Mouse (Mus musculus) forebrain, embryonic 16.5 days (tissue): Measurements from ENCODE around the gene 4931428F04Rik. TPM values are rescaled to one million over a fixed set of nuclear protein-coding genes. Genes with fewer than 3 reads are reported as not detected.

Experiments used
- ATAC-seq: fragments of 200-750 bp; cut with Nextera tagmentation; 2 replicates; pipeline ENCODE4 v1.8.0; 2017; ENCODE audit warnings: mild to moderate bottlenecking, moderate library complexity
- H3K27ac ChIP-seq: fragments of 300-500 bp; sonication (generic); 2 replicates; pipeline ENCODE4 v1.5.1; 2014; ENCODE audit warnings: low read length, control low read depth
- H3K27me3 ChIP-seq: fragments of 300-500 bp; sonication (generic); replicated peaks from 2 replicates; pipeline ENCODE4 v1.6.1; 2014; ENCODE audit warnings: low read length; ENCODE audit not compliant: control insufficient read depth, insufficient read depth
- H3K36me3 ChIP-seq: fragments of 300-500 bp; sonication (generic); 2 replicates; pipeline ENCODE4 v1.6.1; 2014; ENCODE audit not compliant: control insufficient read depth, insufficient read depth
- H3K4me1 ChIP-seq: fragments of 300-500 bp; sonication (generic); replicated peaks from 2 replicates; pipeline ENCODE4 v1.6.1; 2014; ENCODE audit warnings: low read length; ENCODE audit not compliant: control insufficient read depth, insufficient read depth
- H3K4me2 ChIP-seq: fragments of 300-500 bp; sonication (generic); 2 replicates; pipeline ENCODE4 v1.6.1; 2014; ENCODE audit warnings: mild to moderate bottlenecking, low read length, control low read depth
- H3K4me3 ChIP-seq: fragments of 300-500 bp; sonication (generic); replicated peaks from 2 replicates; pipeline ENCODE4 v1.5.1; 2014; ENCODE audit warnings: mild to moderate bottlenecking, low read length, control low read depth
- H3K9ac ChIP-seq: fragments of 300-500 bp; sonication (generic); replicated peaks from 2 replicates; pipeline ENCODE4 v1.6.1; 2014; ENCODE audit warnings: low read depth, low read length, control low read depth
- H3K9me3 ChIP-seq: fragments of 300-500 bp; sonication (generic); 2 replicates; pipeline ENCODE4 v1.6.1; 2016; ENCODE audit warnings: low read length; ENCODE audit not compliant: control insufficient read depth
- WGBS: fragments of 180-500 bp; shearing (Covaris S2); extraction: QIAGEN DNeasy Blood & Tissue Kit; methylation state at CpG from one replicate; pipeline ENCODE4 v1.1.7; 2014; 5-methylcytosine and 5-hydroxymethylcytosine counted together
- polyA plus RNA-seq: library from polyadenylated mRNA; unstranded; fragments of >200 nt; fragmentation: Nextera tagmentation; extraction: Ambion mirVana; gene quantifications from 2 replicates; pipeline ENCODE4 v1.2.1, GENCODE M21; 2015

Gene 4931428F04Rik
- polyA plus RNA-seq, 1 experiment from 2014 or later: 125 TPM

DNA sequence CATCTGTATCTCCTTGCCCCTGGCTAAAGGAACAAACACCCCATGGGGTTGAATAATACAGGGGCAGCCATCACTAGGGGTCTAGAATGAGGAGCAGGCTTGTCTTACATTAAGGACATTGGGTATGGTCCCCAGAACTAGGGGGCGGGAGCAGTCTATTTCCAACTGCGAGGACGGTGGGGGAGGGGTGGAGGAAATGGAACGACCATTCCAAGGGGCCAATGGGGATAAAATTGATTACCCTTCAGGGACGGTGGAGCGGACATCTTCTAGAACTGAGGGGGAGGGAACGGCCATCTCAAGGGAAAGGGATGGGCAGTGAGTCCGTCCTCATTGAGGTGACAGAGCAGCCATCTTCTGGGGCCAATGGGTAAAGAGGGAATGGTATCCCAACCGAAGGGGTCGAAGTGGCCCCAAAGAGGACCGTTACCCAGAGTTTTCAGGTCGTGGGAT is 36.0 kb upstream of the 4931428F04Rik start:
- Histone ChIP-seq H3K36me3 (peaks cover 15% of the 10 kb centered on the region), H3K4me3 (peak overlapping the region; percentile 91), H3K27ac (peak overlapping the region; percentile 63; the same call in 1 of the 2 replicates), H3K4me1 (peaks cover 21% of the 10 kb centered on the region), H3K9me3 (no peaks in the 10 kb centered on the region), H3K27me3 (no peaks in the 10 kb centered on the region), H3K4me2 (peak overlapping the region; percentile 76), H3K9ac (peak overlapping the region; percentile 93)
- no peak; the same call in none of the 2 replicates for ATAC-seq
- WGBS: 1% methylated on average over 12 of the region's 12 CpGs

DNA sequence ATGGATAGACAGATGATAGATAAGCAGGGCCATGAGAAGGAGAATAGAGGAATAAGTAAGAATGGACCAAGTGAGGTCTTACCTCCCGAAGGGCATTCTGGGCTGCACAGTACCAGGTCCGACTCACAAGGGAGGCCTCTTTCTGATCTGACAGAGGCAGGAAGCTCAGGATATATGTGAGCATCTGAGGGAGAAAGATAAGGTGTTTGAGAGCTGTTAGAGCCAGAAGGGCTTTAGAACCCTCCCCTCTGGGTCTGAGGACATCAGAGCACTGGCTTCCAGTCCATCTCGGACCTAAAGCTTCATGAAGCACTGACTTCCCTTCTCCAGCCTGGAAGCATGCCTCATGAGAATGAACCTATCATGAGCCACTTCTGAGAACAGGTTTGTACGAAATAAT is 33.5 kb upstream of the 4931428F04Rik start:
- no peak for ATAC-seq

DNA sequence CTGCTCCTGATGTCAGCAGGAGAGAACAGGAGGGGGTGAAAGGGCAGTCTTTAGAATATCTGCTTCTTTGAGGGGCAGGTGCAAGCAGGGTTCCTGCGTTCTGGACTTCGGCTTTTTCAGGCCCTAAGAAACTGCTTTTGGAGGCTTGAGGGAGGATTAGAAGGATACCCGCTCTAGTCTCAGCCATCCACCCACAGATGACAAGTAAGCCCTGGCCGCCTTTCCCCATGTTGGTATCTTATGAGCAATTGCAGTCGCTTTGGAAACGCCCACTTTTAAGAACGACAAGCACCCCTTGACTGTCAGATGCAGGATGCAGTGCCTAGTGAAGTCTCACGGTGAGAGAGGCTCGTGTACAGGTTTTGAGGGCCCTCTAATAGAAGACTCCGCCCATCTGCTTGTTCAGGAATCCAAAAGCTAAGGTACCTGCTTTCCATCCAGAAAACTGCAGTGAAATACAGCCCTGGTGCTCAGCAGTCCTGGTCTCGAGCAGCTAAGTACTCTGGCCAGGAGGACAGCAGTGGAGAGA is 29.1 kb upstream of the 4931428F04Rik start:
- no peaks in the 10 kb centered on the region for H3K9me3 ChIP-seq
- no peak overlapping the region for H3K9ac ChIP-seq
- peaks cover 8% of the 10 kb centered on the region; the same call in 1 of the 2 replicates for H3K36me3 ChIP-seq
- 84% methylated on average over 11 of the region's 11 CpGs for WGBS
- no peak for ATAC-seq
- H3K4me2 ChIP-seq: no peak overlapping the region
- H3K4me1 ChIP-seq: no peaks in the 10 kb centered on the region
- H3K27ac ChIP-seq: no peak overlapping the region
- no peaks in the 10 kb centered on the region for H3K27me3 ChIP-seq
- no peak overlapping the region for H3K4me3 ChIP-seq

More for the DNA sequence above, 33.5 kb upstream of the 4931428F04Rik start:
- Histone ChIP-seq H3K4me3 (no peak overlapping the region), H3K36me3 (peaks cover 4% of the 10 kb centered on the region; the same call in 1 of the 2 replicates), H3K9ac (no peak overlapping the region), H3K9me3 (no peaks in the 10 kb centered on the region), H3K27ac (no peak overlapping the region), H3K4me1 (peaks cover 21% of the 10 kb centered on the region), H3K4me2 (no peak overlapping the region), H3K27me3 (no peaks in the 10 kb centered on the region)
- WGBS: 87% methylated on average over 4 of the region's 4 CpGs

DNA sequence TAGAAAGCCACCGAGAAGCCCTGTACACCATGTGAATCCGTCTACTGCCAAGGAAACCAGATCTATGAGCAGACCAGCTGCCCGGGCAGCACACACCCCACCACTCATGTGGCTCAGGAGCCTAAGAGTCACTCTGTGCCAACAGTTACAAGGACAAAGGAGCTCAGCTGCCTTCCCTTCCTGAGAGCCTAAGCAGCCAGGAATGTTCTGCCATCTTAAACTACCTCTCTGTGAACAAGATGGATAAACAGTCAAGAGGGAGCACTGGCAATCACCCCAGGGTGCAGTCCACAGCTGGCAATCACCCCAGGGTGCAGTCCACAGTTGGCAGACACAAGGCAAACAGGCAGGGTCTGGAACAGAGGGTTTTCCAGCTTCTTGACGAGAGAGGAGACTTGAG is 28.3 kb upstream of the 4931428F04Rik start:
- Histone ChIP-seq H3K9me3 (no peaks in the 10 kb centered on the region), H3K4me2 (no peak overlapping the region), H3K4me1 (no peaks in the 10 kb centered on the region), H3K4me3 (no peak overlapping the region), H3K27ac (no peak overlapping the region), H3K27me3 (no peaks in the 10 kb centered on the region), H3K36me3 (peaks cover 8% of the 10 kb centered on the region; the same call in 1 of the 2 replicates), H3K9ac (no peak overlapping the region)
- no peak for ATAC-seq
- WGBS: 91% methylated on average over 4 of the region's 4 CpGs

DNA sequence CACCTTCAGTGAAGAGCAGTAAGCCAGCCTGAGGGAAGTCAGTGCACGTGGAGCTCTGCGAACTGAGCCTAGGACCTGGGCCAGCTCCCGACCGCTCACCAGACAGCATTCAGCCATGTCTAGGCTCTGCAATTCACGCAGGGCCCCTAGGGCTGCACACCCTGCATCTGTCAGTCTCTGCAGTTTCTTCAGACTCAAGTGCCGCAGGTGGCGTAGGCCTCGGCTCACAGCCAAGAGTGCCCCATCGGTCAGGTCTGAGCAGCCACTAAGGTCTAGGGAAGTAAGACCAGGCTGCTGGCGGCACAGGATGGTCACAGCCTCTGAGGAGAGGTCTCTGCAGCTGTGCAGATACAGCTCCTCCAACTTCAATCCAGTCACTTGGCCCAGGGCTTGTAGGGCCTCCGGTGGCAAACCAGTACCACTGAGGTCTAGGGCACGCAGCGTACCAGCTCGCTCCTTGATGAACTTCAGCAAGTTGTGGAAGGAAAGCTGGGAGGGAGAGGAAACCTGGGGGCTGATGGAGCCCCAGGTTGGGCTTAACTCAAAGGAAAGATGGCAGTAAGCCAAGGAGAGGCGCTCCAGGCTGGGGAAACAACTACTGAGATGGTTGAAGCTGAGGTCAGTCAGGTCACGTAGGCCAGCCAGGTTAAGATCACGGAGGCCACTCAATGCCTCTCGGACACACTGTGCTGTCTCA is 25.6 kb upstream of the 4931428F04Rik start:
- peaks cover 11% of the 10 kb centered on the region; the same call in 1 of the 2 replicates for H3K36me3 ChIP-seq
- no peak overlapping the region for H3K9ac ChIP-seq
- no peaks in the 10 kb centered on the region for H3K9me3 ChIP-seq
- no peak overlapping the region for H3K27ac ChIP-seq
- H3K27me3 ChIP-seq: no peaks in the 10 kb centered on the region
- ATAC-seq: no peak
- H3K4me3 ChIP-seq: no peak overlapping the region
- WGBS: 93% methylated on average over 18 of the region's 18 CpGs
- no peaks in the 10 kb centered on the region for H3K4me1 ChIP-seq
- H3K4me2 ChIP-seq: no peak overlapping the region

DNA sequence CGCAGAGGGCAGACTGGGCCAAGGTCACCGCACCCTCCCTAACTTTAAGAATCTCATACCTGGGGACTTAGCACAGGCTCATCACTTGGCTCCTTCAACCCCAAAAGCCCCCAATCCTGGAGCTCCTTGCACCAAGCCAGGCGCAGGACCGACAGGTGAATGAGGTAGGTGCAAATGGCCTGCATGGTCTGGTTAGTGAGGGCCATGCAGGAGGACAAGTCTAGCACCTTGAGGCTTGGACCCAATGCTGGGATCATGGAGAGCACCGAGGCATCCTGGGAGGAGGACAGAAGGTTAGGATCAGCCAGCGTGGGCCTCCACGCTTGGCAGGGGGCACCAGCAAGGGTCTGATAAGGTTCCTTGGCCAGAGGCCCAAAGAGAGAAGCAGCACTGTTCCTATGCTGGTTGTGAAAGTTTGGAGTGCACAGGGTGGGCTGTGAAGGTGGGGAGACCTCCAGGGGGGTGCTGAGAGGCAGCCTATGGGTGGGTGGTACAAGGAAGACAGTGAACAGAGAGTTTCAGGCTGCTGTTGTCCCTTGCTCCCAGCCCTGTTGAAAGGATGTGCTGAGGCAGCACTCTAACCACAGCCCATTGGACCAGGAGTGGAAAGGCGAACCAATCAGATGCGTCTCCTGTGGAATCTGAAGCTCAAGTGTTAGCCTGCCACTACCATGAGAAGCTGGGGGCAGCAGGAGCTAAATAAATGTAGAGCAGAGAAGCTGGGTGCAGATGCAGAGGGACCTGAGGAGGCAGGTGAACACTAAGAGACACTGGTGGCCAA is 24.1 kb upstream of the 4931428F04Rik start:
- no peaks in the 10 kb centered on the region for H3K9me3 ChIP-seq
- no peaks in the 10 kb centered on the region for H3K4me1 ChIP-seq
- no peak overlapping the region for H3K4me2 ChIP-seq
- no peak for ATAC-seq
- no peaks in the 10 kb centered on the region for H3K27me3 ChIP-seq
- 79% methylated on average over 9 of the region's 9 CpGs for WGBS
- no peak overlapping the region for H3K4me3 ChIP-seq
- peaks cover 8% of the 10 kb centered on the region; the same call in 1 of the 2 replicates for H3K36me3 ChIP-seq
- H3K27ac ChIP-seq: no peak overlapping the region
- no peak overlapping the region for H3K9ac ChIP-seq

DNA sequence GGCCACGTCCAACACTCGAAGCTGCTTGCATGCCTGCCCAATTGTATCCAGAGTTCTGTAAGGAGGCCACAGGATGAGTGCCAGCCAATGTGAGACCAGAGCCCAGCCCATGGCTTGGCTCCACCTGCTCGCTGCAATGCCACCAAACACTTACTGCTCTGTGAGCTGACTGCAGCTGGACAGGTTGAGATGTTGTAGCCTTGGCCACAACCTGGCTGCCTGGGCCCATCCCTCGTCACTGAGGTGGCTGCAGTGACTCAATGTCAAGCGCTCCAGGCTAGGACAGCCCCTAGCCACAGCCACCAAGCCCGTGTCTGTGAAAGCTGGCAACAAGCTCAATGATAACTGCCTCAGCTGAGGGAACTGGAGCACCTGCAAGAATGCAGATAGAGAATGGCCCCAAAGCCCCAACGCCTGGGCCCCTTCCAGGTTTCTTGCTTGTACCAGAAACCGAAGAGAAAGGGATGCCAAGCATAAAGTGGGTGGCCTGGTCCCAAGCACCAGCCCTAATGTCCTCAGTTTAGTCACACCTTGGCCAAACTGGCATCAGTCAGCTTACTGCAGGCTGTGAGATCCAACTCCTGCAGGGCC is 23.3 kb upstream of the 4931428F04Rik start:
- H3K4me1 ChIP-seq: no peaks in the 10 kb centered on the region
- H3K4me3 ChIP-seq: no peak overlapping the region
- 92% methylated on average over 8 of the region's 8 CpGs for WGBS
- no peaks in the 10 kb centered on the region for H3K9me3 ChIP-seq
- ATAC-seq: no peak
- H3K4me2 ChIP-seq: no peak overlapping the region
- H3K36me3 ChIP-seq: peaks cover 10% of the 10 kb centered on the region; the same call in 1 of the 2 replicates
- H3K9ac ChIP-seq: no peak overlapping the region
- no peaks in the 10 kb centered on the region for H3K27me3 ChIP-seq
- H3K27ac ChIP-seq: no peak overlapping the region

DNA sequence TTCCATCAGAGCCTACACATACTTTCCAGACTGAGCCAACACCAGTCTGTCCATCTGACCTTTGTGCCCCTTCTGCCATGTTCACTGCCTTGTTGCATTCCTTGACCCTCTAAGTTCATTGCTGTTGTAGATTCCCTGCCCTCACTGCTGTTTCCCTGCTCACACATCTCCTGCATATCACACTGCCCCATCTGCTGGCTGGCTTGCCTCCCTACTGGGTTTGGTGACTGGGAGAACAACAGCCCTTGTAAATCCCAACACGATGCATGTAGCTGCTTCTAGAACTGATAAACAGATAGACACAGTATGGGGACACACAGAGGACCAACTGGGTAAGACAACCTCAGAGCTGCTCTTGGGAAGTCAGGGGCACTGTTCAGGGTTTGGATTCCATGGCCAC is 22.1 kb upstream of the 4931428F04Rik start:
- no peak overlapping the region for H3K27ac ChIP-seq
- WGBS: 100% methylated on average over 1 of the region's 1 CpGs
- no peak overlapping the region for H3K9ac ChIP-seq
- no peak overlapping the region for H3K4me2 ChIP-seq
- no peaks in the 10 kb centered on the region for H3K9me3 ChIP-seq
- no peak for ATAC-seq
- H3K4me3 ChIP-seq: no peak overlapping the region
- H3K36me3 ChIP-seq: peaks cover 14% of the 10 kb centered on the region
- H3K4me1 ChIP-seq: no peaks in the 10 kb centered on the region
- H3K27me3 ChIP-seq: no peaks in the 10 kb centered on the region

DNA sequence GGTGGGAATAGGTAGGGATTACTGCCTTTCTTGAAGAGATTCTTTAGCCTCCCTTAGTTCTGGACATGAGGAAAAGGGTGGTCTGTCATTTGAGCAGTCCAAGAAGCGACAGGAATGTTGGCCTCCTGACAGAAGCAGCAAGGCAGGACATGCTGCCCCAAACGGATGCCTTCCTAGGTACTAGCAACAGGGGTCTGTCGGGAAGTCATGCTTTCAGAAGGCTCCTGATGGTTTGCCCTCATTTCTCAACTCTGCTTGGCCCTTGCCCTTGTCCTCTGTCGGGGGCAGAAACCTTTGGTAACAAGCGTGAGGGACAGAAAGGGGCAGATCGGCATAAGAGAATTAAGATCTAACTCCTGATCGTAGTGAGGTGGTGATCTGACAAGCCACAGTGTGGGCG is 20.5 kb upstream of the 4931428F04Rik start:
- 88% methylated on average over 8 of the region's 8 CpGs for WGBS
- no peak overlapping the region for H3K9ac ChIP-seq
- H3K4me3 ChIP-seq: no peak overlapping the region
- peaks cover 11% of the 10 kb centered on the region for H3K36me3 ChIP-seq
- H3K9me3 ChIP-seq: no peaks in the 10 kb centered on the region
- H3K4me2 ChIP-seq: no peak overlapping the region
- no peak for ATAC-seq
- peaks cover 8% of the 10 kb centered on the region for H3K4me1 ChIP-seq
- H3K27me3 ChIP-seq: no peaks in the 10 kb centered on the region
- no peak overlapping the region for H3K27ac ChIP-seq
